Mouse (Mus musculus): ENCODE results near the gene Gm3336. TPM values are rescaled to one million over a fixed set of nuclear protein-coding genes. Genes with fewer than 3 reads are reported as not detected.

Gene Gm3336
- polyA plus RNA-seq, 1 experiment = 63.8 TPM

GRCm38 (mm10) chr8:70711041-70711440, 7.3 kb upstream of the Gm3336 start:
- no peak for DNase-seq (ENCODE audit: low read depth, low spot score)
- 82% methylated on average over 11 of the region's 11 CpGs for WGBS

GRCm38 (mm10) chr8:70713991-70714390, 4.4 kb upstream of the Gm3336 start:
- 83% methylated on average over 7 of the region's 7 CpGs for WGBS

GRCm38 (mm10) chr8:70715086-70715485, 3.3 kb upstream of the Gm3336 start:
- 78% methylated on average over 2 of the region's 2 CpGs for WGBS

More at GRCm38 (mm10) chr8:70713991-70714390, 4.4 kb upstream of the Gm3336 start:
- no peak for DNase-seq (ENCODE audit: low read depth, low spot score)

GRCm38 (mm10) chr8:70716521-70717400, 1.6 kb upstream of the Gm3336 start:
- WGBS = 83% methylated on average over 40 of the region's 40 CpGs
- DNase-seq (ENCODE audit: low read depth, low spot score) = no peak

More at GRCm38 (mm10) chr8:70715086-70715485, 3.3 kb upstream of the Gm3336 start:
- DNase-seq (ENCODE audit: low read depth, low spot score) = no peak

DNA sequence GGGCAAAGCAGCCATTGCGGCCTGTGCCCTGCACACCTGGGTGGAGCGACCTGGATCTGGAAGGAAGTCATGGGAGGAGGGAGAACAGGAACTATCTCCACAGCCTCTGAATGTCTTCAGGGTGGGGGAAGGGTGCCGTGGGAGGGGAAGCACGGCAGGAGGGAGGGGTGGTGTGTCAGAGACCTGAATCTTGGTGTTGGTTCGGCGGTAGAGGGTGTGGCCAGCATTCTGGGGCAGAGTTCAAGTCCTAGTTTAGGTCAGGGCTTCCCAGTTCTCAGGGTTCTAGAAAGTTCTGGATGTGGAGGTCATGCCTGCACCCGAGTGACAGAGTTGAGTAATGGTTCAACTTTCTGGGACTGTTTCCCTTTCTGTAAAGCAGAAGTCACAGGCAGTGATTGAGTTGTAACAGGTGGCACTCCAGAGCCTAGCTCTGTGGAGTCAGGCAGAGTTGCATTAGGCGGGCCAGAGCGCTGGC, 1.5 kb downstream of the Gm3336 start:
- WGBS = 21% methylated on average over 9 of the region's 9 CpGs

DNA sequence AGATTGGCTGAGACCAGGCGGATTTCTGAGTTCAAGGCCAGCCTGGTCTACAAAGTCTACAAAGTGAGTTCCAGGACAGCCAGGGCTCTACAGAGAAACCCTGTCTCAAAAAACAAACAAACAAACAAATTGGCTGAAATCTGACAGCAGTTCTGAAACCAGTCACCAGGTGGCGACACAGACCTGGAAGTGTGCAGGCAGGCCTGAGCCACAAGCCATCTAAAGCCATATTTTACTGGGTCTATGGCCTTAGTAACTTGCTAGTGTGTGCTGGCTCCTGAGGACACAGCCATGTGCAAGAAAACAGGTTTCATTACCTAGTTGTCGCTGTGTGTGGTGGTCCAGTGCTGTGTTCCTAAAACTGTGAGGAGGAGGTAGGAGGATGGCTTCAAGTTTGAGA, 2.4 kb downstream of the Gm3336 start:
- DNase-seq (ENCODE audit: low read depth, low spot score) = no peak
- 7% methylated on average over 3 of the region's 3 CpGs for WGBS

More for the DNA sequence above, 1.5 kb downstream of the Gm3336 start:
- no peak for DNase-seq (ENCODE audit: low read depth, low spot score)

DNA sequence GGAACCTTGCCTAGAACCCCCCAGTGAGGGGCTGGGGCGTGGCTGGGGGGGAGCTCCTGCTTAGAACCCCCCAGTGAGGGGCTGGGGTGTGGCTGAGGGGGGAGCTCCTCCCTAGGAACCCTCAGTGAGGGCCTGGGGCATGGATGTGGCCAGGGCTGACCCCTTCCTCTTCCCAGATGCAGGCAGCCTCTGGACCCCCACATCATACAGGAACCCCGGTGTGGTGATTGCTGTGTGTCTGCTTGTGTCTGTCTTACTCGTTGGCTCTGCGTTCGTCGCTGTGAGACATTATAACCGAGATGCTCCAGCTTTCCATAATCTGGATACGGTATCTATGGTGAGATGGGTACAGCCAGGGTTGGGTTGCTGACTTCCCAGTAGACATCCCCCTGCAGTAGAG, 3.3 kb downstream of the Gm3336 start:
- no peak for DNase-seq (ENCODE audit: low read depth, low spot score)
- 89% methylated on average over 8 of the region's 8 CpGs for WGBS

- no peak for DNase-seq (ENCODE audit: low read depth, low spot score)
- 71% methylated on average over 7 of the region's 7 CpGs for WGBS
Measured at GRCm38 (mm10) chr8:70723486-70724210, 5.3 kb downstream of the Gm3336 start, which contains the start of gene Pde4c. Gene Pde4c, plus strand, starts transcription at chr8:70723720.

DNA sequence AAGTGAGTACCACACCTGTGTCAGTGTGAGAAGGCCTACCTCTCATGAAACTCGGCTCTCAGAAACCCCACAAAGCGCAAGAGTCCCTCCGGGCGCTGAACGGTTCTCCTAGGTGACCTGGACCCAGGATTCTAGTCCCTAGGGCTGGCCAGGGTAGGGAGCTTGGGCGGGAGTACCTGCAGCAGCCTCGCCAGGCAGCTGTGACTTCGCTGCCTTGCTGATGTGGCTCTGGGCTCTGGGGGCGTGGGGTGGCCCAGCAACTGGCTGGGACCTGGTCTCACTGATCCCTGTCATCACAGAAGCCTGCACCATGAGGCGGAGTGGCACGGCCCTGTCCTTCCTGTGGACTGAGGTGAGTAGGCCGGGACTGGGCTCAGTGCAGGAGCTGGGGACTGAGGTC, 5.9 kb downstream of the Gm3336 start:
- 82% methylated on average over 12 of the region's 12 CpGs for WGBS
- no peak for DNase-seq (ENCODE audit: low read depth, low spot score)

DNA sequence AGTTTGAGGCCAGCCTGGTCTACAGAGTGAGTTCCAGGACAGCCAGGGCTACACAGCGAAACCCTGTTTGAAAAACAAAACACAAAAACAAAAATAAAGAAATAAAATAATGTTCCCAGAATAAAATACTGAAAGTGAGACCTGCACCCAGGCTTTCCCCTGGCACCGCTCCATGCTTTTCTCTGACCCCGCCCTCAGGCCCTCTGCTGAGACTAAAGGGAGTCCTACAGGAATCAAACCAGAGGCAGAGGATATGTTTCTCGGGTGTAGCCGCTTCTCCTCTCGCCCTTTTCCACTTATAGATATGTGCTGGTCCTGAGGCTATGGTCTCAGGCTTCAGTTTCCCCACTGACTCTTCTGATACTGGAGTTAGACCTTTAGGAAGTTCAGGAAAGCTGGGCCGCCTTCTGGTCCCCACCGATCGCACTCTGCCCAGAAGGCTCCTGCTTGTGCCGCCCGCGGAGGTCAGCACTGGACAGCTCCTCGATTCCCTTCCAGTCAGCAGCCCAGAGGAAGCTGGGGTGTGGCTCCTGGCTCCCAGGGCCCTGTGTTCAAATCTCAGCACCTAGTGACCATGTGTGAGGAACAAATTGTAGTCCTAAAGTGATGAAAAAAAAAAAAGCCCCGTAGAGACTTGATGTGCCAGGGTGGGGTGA, 7.6 kb downstream of the Gm3336 start:
- WGBS = 28% methylated on average over 14 of the region's 14 CpGs
- DNase-seq (ENCODE audit: low read depth, low spot score) = no peak

DNA sequence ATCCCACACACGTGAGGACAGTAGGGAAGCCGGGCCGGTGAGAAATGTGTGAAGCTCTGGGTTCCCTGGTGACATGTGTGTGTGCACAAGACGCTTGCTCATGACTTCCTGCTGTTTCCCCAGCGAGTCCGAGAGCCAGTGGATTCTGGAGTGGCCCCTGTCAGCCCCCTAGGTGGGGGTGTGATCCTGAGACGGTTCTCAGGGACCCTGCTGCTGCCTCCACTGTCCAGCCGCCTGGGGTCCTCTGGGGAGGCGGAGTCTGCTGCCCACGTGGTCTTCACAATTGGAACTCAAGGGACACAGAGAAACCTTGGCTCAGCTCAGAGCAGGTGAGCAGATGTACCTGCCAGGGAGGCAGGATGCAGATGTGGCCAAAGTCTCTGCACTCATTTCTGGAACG, 8.4 kb downstream of the Gm3336 start:
- no peak for DNase-seq (ENCODE audit: low read depth, low spot score)
- 55% methylated on average over 11 of the region's 11 CpGs for WGBS

DNA sequence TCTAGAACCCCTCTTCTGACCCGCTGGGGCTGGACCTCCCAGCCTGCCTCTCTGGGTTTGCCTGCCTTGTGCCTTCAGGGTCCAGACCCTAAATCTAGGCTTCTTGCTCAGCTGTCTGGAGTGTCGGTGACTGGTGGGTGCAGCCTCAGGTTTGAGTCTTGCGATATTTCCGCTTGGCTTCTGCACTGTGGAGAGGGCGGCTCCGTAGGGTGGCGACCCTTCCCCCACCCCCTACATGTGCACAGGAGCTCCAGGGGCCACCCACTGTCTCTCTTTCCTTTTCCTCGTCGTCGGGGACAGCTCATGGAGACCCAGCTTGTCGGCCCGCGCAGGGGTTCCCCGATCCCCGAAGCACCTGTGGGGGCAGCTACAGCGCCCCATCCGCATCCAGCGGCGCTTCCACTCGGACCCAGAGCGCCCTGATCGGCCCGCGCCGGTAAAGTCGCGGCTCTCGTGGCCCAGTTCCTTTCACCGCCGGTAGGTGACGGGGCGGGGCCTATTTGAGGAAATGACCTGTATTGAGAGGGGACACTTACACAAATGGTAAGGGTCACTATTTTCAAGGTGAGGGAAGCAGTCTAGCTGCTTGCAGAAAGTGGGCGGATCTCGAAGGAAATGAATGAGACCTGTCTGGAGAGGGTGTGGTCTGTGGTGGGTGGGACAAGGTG, 11.6 kb downstream of the Gm3336 start:
- no peak for DNase-seq (ENCODE audit: low read depth, low spot score)
- WGBS = 3% methylated on average over 34 of the region's 34 CpGs

GRCm38 (mm10) chr8:70730956-70731355, 12.6 kb downstream of the Gm3336 start:
- no peak for DNase-seq (ENCODE audit: low read depth, low spot score)
- WGBS = 74% methylated on average over 4 of the region's 4 CpGs

GRCm38 (mm10) chr8:70737705-70738104, 19.4 kb downstream of the Gm3336 start:
- DNase-seq (ENCODE audit: low read depth, low spot score) = no peak
- WGBS = 60% methylated on average over 5 of the region's 5 CpGs

GRCm38 (mm10) chr8:70738211-70738610, 19.9 kb downstream of the Gm3336 start:
- no peak for DNase-seq (ENCODE audit: low read depth, low spot score)
- WGBS = 59% methylated on average over 3 of the region's 3 CpGs

- DNase-seq (ENCODE audit: low read depth, low spot score) = no peak
- 54% methylated on average over 5 of the region's 5 CpGs for WGBS
Measured at GRCm38 (mm10) chr8:70741661-70742060, 23.3 kb downstream of the Gm3336 start.

DNA sequence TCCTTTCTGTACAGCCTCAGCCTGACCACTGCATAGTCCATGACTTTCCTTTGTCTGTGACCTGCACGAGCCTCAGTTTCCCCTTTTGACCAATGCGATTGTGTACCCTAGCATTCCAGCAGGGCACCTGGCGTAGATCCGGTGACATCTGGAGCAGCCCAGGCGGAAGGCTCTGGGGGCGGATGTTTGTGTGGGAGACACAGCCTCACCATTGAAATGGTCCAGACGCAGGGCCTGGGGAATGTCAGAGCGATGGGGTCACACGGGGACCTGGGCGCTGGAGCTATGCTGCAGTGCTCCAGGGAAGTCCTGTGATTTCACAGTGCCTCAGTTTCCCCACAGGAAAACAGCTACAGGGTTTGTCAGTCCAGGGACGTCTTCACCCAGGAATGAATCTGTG, 23.8 kb downstream of the Gm3336 start:
- 68% methylated on average over 11 of the region's 11 CpGs for WGBS

DNA sequence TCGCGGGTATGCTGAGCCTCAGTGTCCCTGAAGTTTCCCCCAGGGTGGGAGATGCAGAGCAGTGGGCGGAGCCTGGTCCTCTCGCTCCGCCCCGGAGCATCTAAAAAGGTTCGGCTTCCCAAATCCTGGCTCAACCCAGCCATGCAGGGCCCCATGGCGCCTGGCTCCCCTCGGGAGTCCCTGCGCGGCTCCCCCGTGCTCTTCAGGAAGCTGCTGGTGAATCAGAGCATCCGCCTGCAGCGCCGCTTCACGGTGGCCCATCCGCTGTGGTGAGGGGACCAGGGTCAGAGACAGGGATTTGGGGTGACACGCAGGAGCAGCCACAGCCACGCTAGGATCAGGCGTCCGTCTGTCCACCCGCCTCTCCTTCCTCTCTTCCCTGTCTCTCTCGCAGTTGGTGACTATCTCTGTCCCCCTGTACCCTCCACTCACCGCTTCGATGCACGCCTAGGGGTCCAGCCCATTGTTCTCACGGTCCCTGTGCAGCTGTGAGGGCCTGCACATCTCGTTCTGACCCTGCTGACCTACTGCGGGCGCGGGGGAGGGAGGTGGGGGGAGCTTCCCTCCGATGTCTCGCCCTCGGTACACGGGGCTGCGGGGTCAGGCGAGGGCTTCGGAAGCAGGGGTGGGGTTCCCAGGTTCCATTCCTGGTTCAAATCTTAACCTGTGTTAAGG, 24.8 kb downstream of the Gm3336 start:
- DNase-seq (ENCODE audit: low read depth, low spot score) = no peak
- whole genome bisulfite sequencing = 15% methylated on average over 38 of the region's 38 CpGs

More for the DNA sequence above, 23.8 kb downstream of the Gm3336 start:
- no peak for DNase-seq (ENCODE audit: low read depth, low spot score)

All from large intestine, adult 2 months (tissue).